Mouse (Mus musculus): ENCODE data around the gene Sgk2.
"Not testable (repeated sequence)": the region's sequence is repeated elsewhere in the genome, so short reads cannot be mapped to it uniquely, and the experiment has no call there.

Gene Sgk2

DNA sequence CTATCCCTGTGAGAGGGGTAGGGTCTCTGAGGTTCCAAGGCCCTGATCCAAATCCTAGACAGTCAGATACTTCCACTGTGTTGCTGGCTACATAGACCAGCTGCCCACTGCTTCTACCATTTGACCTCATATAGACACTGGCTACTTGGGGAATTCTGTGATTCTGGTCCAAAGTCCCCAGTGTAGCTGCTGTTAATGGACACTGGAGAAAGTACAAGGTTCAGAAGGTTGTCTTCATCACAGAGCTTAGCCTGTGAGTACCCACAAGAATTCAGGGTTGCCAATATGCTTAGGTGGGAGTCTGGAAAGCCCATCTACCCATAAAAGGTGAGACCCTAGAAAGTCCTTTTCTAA is 4.9 kb downstream of the Sgk2 start:
- no peak for DNase-seq (ENCODE audit: low spot score)

DNA sequence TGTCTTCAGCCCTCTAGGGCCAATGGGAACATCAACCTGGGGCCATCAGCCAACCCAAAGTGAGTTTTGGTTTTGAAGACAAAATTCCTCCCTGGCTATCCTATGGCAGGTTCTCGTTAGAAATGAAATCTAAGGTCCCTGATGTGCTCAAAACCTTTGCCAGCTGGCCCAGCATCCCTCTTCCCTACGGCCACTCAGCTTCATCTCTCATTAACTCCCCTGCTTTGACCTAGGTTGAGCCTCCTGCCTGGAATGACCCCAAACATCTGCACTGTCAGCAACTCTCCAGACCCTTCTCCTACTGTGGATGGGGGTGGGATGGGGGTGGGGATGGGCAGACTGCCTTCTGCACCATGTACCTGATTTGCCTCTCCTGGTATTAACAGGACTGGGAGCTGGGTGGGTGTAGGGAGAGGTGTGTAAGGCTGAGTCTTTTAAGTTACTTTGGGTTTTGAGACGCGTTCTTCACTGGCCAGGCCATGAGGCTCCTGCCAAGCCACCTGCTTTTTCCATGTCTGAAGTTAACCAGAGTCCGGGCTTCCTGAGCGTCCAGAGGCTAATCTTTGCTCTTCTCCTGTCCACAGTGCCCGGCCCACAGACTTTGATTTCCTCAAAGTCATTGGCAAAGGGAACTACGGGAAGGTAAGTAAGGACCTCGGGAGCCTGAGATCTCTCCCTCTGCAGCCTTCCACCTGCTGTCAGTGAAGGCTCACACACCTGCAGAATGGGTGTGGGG is 6.9 kb downstream of the Sgk2 start:
- no peak for DNase-seq (ENCODE audit: low spot score)

DNA sequence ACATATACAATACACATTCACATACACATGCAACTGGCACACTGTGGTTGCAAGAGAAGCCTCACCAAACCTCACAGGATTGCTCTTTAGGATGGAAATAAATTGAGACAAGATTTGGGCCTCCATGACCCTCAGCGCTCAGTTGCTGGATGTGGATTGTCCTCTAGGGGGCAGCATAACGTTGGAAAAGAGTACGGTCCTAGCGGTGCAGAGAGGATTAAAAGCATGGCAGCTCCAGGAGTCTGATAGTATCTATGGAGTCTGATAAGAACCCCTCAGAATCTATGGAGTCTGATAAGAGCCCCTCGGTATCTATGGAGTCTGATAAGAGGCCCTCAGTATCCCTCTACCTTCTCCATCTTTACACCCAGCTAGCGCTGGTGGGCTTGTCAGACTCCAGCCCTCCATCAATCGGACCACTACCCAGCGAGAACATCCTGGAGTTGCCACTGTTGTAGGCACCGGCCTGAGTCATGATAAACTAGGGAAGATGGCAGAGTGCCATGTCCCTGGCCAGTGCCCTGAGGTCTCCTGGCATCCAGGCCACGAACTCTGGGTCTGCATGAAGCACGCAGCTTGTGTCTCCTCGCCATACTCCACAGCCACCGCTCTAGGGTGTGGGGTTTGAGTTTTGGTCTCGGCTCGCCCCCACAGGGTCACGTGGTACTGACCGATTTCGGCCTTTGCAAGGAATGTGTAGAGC is 11.5 kb downstream of the Sgk2 start:
- peak; percentile 38 for DNase-seq (ENCODE audit: low spot score)

DNA sequence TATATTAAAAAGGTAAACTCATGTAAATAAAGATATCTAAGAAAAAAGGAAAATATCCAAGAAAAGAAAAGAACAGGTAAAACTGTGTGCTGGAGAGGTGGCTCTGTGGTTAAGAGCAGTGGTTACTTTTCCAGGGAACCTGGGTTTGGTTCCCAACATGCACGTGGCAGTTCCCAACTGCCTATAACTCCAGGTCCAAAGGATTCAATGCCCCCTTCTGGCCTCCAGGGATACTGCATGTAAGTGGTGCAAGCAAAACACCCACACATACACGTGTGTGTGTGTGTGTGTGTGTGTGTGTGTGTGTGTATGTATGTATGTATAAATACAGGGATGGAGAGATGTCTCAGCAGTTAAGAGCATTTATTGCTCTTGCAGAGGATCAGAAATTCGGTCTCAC is 12.6 kb downstream of the Sgk2 start:
- no peak for DNase-seq (ENCODE audit: low spot score)

DNA sequence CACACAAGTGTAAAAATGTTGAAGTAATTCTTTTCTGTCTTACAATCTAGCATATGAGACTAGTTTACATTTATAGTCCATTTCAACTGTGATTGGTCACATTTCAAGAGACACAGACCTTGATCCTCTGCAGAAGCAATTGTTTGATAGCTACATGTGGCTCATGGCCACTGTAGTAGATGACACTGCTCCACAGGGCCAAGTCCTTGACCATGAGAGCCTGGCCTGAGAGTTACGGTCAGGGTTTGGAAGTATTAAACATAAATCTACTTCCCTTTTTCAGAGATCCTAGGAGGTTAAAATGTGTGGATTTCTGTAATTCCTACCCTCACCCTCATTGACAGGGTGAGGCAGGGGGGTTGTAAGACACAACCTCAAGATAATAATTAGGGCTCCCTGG is 13.9 kb downstream of the Sgk2 start:
- DNase-seq (ENCODE audit: low spot score) = no peak

DNA sequence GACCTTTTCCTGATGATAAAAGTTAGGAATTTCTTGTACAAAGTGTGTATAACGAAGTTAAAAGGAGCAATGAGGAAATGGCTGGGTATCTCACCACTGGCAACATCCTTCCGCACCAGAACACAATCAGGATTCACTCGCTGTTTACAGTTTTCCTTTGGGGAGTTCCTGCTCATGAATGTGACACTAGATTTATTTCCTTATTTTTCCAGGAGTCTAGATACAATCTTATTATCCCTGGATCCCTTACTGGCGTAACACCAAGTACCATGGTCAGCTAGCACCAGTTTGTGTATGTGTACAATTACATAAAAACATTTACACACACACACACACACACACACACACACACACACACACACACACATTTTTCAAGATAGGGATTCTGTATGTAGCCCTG is 20.2 kb downstream of the Sgk2 start:
- no peak for DNase-seq (ENCODE audit: low spot score)

DNA sequence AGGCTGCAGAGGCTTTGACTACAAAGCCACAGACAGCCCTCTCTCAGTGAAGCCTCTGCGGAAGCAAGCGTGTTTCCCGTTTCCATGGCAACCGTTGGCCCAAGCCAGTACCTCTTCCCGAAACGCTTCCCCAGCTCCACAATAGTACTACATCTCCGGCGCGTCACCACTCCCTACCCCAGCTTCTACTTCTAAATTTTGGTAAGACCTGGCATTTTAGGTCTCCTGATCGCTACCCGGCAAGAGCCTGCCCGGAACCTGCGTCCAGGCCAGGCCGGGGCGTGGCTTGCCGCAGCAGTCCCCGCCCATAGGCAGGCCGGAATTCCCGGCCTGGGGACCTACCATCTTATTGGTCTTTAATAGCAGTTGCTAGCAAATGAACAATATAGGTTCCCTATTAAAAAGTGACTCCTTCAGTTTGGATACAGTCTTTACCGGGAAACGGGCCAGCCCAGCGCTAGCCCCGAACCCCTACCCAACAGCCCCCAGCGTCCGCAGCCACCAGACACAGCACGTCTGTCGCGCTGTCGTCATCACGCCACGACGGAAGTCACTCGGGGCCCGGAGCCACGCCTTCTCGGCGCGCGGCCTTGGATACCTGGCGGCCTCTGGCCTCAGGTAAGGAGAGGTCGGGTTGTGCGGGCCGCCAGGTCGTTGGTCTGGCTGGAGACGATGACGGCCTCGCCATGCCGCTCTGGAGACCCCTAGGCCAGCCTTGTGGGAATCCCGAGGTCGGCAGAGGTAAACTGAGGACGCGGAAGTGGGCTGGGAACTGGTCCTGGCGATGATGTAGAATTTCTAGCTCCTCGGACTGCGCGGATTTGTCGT is 30.0 kb downstream of the Sgk2 start, which contains the start of gene Ift52:
Ift52 (plus strand) TSS at position 439 of the 828 bp plus-strand sequence.
- DNase-seq (ENCODE audit: low spot score) = peak; percentile 84

DNA sequence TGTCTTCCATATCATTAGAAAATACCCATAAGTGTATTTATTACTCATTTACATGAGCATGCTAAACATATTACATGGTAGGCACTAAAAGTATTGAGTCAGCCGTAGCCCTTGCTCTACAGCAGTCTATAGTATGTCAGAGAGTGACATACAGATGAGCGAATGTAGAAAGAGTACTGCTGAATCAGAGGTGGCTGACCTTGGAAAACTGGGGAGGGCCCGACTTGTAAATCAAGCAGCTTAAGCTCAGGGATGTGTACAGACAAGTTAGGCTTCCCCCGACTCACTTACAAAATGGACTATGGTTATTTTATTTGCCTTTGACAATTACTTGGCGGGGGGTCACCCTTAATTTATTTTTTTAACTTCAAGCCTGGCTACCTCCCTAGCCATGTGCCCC is 44.2 kb downstream of the Sgk2 start:
- no peak for DNase-seq (ENCODE audit: low spot score)

DNA sequence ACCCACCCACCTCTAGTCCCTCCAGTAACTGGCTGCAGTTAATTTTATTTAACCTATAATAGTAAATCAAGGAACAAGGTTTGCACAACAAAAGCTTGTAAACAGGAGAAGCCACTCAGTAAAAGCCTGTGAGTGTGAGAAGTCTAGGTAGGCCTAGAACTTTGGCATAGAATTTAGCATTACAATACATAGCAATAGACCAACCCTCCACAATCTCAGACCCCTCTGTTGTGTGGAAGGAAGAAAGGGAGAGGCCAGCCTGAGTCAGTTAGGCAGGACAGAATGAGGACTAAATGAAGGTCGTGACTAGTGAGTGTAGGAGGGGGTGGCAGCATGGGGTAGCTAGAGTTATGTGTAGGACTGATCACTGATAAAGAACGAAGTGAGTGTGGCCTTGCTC is 44.6 kb downstream of the Sgk2 start:
- no peak for DNase-seq (ENCODE audit: low spot score)

DNA sequence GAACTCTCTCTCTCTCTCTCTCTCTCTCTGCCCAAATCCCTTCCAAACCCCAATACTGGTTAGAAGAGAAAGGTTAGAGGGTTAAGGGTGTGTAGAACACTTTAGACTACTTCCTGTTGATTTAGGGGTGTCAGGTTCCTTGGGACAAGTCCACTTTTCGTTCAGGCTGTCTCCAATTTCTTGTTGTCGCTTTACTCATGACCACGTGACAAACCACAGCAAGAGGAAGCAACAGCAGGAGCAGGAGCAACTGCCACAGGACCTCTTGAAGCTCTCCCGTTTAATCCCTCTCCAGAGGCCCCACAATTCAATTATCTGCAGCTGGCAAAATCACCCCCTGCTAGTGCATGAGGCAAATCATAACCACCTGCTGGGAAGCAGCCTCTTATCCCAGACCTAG is 45.5 kb downstream of the Sgk2 start:
- DNase-seq (ENCODE audit: low spot score) = no peak

DNA sequence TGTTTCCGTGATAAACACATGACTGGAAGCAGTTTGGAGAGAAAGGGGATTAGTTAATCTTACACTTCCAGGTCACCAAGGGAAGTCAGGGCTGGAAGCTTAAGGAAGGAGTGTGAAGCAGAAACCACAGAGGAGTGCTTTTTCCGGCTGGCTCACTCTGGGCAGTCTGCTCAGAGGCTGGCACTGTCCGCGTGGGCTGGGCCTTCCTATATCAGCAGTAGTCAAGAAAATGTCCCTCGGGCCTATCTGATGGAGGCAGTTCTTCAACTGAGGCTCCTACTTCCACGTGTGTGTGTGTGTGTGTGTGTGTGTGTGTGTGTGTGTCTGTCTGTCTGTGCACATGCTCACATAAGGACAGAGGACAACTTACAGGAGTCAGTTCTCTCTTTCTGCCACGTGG is 52.8 kb downstream of the Sgk2 start:
- DNase-seq (ENCODE audit: low spot score) = no peak

DNA sequence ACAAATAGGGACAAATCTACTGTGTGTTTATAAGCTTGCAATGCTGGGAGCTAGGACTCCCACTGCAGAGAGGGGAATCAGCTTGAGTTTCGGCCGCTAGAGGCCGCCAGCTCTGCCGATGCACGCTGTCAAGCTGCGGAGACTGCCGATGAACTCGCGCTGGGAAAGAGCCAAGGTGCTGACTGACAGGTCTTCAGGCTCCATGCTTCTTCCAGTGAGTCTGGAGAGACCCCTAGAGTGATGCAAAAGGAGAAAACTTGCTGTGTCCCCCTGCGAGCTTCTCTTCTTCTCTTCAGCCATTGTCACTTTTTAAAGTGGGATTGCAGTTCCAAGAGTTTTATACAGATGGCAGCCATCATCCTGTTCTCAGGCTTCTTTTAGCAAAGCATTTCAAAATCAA is 61.0 kb downstream of the Sgk2 start:
- DNase-seq (ENCODE audit: low spot score) = peak; percentile 30

DNA sequence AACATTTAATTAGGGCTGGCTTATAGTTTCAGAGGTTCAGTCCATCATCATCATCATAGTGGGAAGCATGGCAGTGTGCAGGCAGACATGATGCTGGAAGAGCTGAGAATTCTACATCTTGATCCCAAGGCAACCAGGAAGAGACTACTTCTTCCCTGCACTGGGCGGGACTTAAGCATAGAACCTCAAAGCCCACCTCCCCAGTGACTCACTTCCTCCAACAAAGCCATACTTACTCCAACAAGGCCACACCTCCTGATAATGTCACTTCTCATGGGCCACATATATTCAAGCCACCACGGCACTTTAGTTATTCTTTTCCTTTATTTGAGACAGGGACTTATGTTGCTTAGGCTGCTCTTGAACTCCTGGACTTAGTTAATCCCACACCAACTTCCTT is 62.0 kb downstream of the Sgk2 start:
- no peak for DNase-seq (ENCODE audit: low spot score)

DNA sequence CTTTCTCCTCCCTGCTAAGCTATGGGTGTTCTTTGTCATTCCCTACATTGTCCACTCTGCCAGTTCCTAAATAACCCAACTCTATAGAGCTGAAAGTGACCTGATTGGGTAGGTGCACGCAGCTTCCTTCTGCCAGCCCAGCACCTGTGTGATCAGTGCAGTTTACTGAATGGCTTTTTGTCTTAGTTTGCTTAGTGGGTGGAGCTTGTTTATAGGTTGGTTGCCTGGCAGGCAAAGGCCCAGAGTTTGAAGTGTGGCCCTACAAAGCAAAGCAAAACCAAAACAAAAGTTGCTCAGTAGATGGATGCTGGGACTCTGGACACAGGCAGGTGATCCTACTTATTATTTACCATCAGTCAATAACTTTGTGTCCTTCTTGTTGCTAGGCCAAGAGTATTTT is 64.6 kb downstream of the Sgk2 start:
- no peak for DNase-seq (ENCODE audit: low spot score)

DNA sequence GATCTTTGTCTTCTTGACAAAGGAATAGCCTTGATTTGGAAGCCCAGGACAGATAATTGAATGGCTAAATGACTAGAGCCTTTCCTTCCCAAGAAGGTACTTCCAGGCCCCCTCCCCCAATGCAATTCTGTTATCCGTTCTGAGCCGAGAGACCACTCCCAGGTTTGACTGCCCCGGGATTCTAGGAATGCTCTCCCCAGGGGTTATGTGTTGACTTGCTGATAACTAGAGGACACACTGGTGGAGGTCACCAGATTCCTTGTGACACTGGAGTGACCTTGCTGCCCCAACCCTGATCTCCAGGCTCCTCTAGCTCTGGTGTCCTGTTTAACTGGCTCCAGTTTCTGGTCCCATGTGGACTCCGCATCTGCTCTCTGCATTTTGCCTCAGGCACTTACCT is 65.0 kb downstream of the Sgk2 start:
- DNase-seq (ENCODE audit: low spot score) = no peak

DNA sequence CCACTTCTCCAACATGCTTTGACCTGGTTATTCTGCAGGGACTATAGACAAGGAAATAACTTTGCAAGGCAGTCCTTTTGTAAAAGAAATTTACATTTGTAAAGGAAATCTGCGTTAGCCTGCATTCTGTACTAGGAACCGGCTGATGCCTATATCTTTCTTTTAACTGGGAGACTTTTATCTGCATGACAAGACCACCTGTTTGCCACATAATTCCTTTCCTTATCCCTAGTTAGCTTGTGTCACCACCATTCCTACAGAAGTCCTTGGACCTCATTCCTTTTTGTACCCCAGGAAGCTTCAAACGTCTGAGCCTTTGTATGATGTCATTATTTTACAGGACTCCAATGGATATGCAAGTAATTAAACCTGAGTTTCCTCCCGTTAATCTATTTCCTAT is 65.7 kb downstream of the Sgk2 start:
- no peak for DNase-seq (ENCODE audit: low spot score)

DNA sequence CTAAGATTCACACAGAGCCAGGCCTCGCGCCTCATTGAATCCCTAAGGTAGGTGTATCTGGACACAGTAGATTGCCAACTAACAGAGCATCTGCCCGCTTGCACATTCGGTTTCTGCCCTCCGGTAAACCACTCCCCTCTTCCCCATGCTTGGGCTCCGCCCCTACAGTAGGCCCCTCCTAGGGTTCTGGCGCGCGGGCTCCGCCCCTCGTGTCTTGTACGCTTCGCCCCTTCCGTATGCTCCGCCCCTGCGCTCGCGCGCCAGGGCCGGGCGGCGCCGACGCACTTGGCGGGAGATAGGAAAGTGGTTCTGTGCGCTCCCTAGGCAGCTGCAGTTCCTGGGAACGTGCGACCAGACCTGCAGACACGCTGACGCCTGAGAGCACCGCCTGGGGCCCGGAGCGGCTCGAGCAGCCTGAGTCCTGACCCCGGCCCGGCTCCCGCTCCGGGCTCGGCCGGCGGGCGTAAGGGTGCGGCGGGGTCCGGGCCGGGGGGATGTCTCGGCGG is 67.3 kb downstream of the Sgk2 start, which contains the start of gene Mybl2:
Mybl2 (plus strand) TSS at position 353 of the 506 bp plus-strand sequence.
- peak; percentile 96 for DNase-seq (ENCODE audit: low spot score)

DNA sequence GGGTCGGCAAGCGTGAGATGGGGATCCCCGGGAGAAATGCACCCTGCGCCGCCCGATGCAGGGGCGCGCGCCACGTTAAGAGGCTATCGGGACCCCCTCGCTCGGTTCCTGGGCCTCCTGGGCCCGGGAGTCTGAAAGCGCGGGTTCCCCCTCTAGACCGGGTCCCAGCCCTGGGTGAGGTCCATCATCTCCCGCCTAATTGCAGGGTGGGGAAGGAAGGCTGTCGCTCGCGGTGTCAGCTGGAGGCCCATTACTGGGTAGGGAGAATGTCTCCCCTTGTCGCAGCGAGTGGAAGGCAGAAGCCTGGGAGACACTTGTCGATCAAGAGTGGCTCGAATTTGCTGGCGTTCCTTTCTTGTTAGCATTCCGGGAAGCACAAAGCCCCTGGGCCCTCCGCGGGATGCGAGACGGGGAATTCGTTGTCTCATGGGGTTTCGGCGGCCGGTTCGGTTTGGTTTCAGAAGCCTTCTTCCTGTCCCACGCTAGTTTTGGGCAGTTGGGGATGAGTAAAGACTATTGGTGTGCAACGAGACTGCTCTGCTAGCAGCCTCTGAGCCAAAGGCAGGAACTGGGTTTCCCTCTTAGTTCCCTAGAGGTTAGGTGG is 67.9 kb downstream of the Sgk2 start:
- peak; percentile 28 for DNase-seq (ENCODE audit: low spot score)

DNA sequence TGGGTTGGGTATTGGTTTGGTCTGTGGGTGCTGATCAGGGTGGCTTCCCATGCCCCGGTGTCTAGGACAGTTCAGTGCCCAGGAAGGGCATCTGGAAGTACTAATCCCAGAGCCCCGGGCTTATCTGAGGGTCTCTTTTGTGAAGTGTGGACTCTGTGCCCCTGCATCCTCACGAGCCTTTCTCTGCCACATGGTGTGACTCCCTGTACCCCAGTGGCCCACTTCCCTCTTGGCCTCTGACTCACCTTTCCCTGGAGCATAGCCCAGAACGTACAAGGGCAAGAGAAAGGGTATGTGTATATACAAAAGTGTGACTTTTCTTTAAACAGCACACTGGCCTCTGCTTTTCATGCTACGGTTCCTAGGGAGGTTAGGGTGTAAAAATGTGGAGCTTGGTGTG is 68.6 kb downstream of the Sgk2 start:
- no peak for DNase-seq (ENCODE audit: low spot score)

DNA sequence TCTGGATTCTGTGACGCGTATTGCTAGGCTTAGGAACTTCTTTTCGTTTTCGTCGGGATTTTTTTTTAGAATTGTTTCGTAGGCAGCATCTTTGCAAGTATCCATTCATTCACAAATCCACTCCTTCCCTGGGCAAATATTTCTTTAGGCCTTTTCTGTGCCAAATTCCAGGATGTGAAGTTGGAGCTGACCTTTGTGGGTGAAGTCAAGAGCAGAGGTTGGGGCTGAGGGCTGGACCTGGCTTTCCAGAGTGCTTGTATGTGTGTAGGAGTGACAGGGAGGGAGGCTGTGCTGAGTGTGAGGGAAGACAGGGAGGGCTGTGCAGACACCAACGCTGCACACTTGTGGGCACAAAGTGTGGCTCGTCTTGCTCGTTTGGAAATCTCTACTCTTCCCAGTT is 69.5 kb downstream of the Sgk2 start:
- no peak for DNase-seq (ENCODE audit: low spot score)

DNA sequence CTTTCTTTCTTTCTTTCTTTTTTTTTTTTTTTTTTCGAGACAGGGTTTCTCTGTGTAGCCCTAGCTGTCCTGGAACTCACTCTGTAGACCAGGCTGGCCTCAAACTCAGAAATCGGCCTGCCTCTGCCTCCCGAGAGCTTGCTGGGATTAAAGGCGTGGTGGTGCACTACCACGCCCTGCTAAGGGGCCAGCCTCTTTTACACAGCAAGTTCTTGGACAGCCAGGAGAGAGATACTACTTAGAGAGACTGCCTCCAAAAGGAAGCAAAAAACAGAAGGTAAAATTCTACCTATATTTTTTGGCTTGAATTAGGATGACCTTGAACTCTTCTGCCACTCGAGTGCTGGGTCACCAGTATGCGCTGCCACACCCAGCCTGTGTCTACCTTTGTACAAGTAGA is 71.9 kb downstream of the Sgk2 start:
- not testable (repeated sequence) for DNase-seq (ENCODE audit: low spot score)

DNA sequence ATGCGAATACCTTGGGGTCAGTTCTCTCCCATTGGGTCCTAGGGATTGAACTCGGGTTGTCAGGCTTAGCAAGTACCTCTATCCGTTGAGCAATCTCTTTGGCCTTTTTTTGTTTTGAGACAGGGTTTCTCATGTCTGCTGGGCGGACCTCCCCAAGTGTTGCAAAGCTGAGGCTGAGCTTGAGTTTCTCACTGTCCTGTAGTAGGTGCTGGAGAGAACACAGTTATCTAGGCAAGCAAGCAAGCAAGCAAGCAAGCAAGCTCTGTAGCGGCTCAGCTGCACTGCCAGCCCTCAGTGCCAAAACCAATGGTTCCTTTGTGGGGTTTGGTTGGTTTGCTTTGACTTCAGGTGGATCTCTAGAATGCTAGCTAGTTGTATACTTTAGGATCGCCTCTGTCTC is 73.5 kb downstream of the Sgk2 start:
- no peak for DNase-seq (ENCODE audit: low spot score)
